Mouse (Mus musculus) frontal cortex, postnatal 25 days (tissue): ENCODE data around the gene Slc16a4.

ENCODE experiments used
- DNase-seq, 2 experiments: peaks; one replicate each; pipeline ENCODE4 v3.0.0; 2022; ENCODE audit warnings: low spot score in 2 of 2

The Slc16a4 gene

DNA sequence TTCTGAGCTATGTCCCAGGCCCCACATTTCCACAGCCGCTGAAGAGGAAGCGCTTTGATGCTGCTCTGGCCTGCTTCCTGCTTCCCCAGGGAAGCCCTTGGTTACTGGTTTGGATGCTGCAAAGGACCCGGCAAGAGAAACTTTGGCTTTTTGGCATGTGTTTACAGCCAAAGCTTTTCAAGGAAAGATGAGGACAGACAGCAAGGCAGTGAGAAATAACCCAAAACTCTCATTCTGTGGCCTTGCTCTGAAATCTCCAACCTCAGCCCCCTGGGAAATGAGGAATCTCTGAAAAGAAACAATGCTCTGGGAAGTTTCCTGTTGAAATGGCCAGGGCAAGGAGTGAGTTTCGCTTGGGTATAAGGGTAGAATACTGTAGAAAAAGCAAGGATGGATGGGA is 69.3 kb downstream of the Slc16a4 start:
- DNase-seq: no peak
